Mouse (Mus musculus) C2C12 (cell line): ENCODE results near the gene Snx17. TPM values are rescaled to one million over a fixed set of nuclear protein-coding genes. Genes with fewer than 3 reads are reported as not detected.

Experiments
- H3K27me3 ChIP-seq: one replicate; pipeline ENCODE4 v1.6.1; 2011; ENCODE audit not compliant: control insufficient read depth, insufficient read depth, insufficient read length
- H3K36me3 ChIP-seq: one replicate; pipeline ENCODE4 v1.6.1; 2011; ENCODE audit not compliant: control insufficient read depth, insufficient read depth
- H3K4me3 ChIP-seq: one replicate; pipeline ENCODE4 v1.5.1; 2011; ENCODE audit warnings: mild to moderate bottlenecking, control low read depth; ENCODE audit not compliant: poor library complexity, insufficient read depth, severe bottlenecking
- H3K79me2 ChIP-seq: one replicate; pipeline ENCODE4 v1.6.1; 2011; ENCODE audit not compliant: control insufficient read depth, insufficient read depth
- H3K79me3 ChIP-seq: one replicate; pipeline ENCODE4 v1.6.1; 2011; ENCODE audit warnings: low read depth, control low read depth
- H3ac ChIP-seq: one replicate; pipeline ENCODE3; 2011; ENCODE audit warnings: low read depth; ENCODE audit not compliant: control insufficient read depth, insufficient read length
- CEBPB ChIP-seq: IDR thresholded peaks from one replicate; pipeline ENCODE4 v1.6.1; 2011; ENCODE audit warnings: low read depth, mild to moderate bottlenecking, control low read depth, moderate library complexity
- CTCF ChIP-seq: IDR thresholded peaks from one replicate; pipeline ENCODE4 v1.5.1; 2011; ENCODE audit not compliant: control insufficient read depth, insufficient read depth, insufficient read length
- FOSL1 ChIP-seq: IDR thresholded peaks from one replicate; pipeline ENCODE4 v1.8.0; 2011; ENCODE audit warnings: mild to moderate bottlenecking, low read length; ENCODE audit not compliant: poor library complexity, insufficient read depth, severe bottlenecking
- MAX ChIP-seq: IDR thresholded peaks from one replicate; pipeline ENCODE4 v1.6.1; 2011; ENCODE audit warnings: mild to moderate bottlenecking, control low read depth
- MYOD1 ChIP-seq: IDR thresholded peaks from one replicate; pipeline ENCODE4 v1.6.1; 2011; ENCODE audit warnings: low read depth; ENCODE audit not compliant: control insufficient read depth, insufficient read length
- MYOG ChIP-seq: IDR thresholded peaks from one replicate; pipeline ENCODE4 v1.6.1; 2011; ENCODE audit not compliant: control insufficient read depth, insufficient read length; ENCODE audit errors: extremely low read depth
- USF1 ChIP-seq: IDR thresholded peaks from one replicate; pipeline ENCODE4 v1.6.1; 2011; ENCODE audit warnings: low read depth, mild to moderate bottlenecking, control low read depth, moderate library complexity
- polyA plus RNA-seq: library from polyadenylated mRNA; unstranded; fragments of >200 nt; fragmentation: generic; extraction: Trizol; gene quantifications from one replicate; pipeline ENCODE4 v1.2.1, GENCODE M21; 2012; ENCODE audit warnings: missing spikeins

The Snx17 gene
- polyA plus RNA-seq, 1 experiment: 115 TPM

DNA sequence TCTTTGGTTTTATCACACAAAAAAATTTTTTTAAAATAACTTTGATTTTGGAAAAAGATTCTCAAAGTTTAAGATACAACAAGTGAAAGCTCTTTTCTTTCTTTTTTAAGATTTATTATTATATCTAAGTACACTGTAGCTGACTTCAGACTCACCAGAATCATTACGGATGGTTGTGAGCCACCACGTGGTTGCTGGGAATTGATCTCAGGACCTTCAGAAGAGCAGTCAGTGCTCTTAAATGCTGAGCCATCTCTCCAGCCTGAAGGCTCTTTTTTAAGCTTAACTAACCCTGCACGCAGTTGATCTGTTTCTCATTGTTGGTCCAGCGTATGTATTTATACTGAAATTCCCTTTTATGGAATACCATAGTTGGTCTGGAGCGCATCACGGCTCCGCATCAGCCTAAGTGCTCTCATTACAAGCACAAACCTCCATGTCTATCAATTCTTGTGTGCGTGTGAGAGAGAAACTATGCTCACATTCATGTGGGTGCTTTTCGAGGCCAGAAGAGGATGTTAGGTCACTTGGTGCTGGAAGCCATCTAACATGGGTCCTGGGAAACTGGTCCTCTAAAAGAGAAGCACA is 11.8 kb upstream of the Snx17 start:
- TF ChIP-seq MYOD1: no peak
- no peak for TF ChIP-seq MYOG
- no peak for TF ChIP-seq FOSL1
- Histone ChIP-seq H3K36me3 (peaks cover 7% of the 10 kb centered on the region), H3K79me3 (peaks cover 42% of the 10 kb centered on the region), H3K79me2 (peaks cover 50% of the 10 kb centered on the region), H3ac (no peak overlapping the region), H3K27me3 (no peaks in the 10 kb centered on the region), H3K4me3 (no peak overlapping the region)

DNA sequence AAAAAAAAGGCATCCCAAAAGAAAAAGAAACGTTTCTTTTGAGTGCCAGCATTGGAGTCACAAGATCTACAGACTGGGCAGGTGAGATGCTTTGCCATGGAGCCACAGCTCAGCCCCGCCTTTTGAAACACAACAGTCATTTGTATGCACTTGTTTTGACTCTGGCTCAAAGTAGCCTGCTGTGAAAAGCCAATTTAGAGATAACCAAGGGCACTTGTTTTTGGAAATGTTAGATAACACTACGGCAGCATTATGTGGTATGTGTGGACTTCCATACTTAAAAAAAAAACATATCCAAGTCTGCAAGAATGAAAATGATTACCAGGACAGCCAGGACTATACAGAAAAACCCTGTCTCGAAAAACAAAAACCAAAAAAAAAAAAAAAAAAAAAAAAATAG is 9.3 kb upstream of the Snx17 start:
- H3K27me3 ChIP-seq: no peaks in the 10 kb centered on the region
- H3K4me3 ChIP-seq: no peak overlapping the region
- peaks cover 26% of the 10 kb centered on the region for H3K79me2 ChIP-seq
- TF ChIP-seq FOSL1 (no peak), USF1 (no peak), MYOD1 (no peak), MYOG (no peak), CTCF (no peak), MAX (no peak), CEBPB (no peak)
- peaks cover 18% of the 10 kb centered on the region for H3K79me3 ChIP-seq
- H3K36me3 ChIP-seq: peaks cover 15% of the 10 kb centered on the region
- H3ac ChIP-seq: no peak overlapping the region

DNA sequence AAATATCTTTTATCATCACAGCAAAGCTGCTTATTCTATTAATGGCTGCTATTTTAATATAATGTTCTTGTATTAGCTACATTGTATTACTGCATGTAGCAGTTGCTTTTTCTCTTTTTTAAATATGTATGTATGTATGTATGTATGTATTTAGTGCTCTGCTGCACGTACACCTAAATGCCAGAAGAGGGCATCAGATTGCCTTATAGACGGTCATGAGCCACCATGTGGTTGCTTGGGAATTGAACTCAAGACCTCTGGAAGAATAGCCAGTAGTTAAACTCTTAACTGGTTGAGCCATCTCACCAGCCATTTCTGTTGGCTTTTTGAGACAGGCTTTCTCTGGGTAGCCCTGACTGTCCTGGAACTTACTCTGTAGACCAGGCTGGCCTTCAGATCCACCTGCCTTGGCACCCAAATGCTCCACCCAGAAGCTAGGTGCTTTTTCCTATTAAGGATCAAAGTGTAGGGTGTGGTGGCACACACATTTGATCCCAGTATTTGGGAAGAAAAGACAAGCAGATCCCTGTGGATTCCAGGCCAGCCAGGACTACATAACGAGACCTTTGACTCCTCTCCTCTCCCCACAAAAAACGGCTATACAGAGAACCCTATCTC is 4.7 kb upstream of the Snx17 start:
- H3K79me2 ChIP-seq: peaks cover 20% of the 10 kb centered on the region
- H3K79me3 ChIP-seq: peaks cover 7% of the 10 kb centered on the region
- H3ac ChIP-seq: no peak overlapping the region
- TF ChIP-seq MYOG (no peak), MYOD1 (no peak), CTCF (no peak), FOSL1 (no peak), USF1 (no peak), CEBPB (no peak), MAX (no peak)
- no peaks in the 10 kb centered on the region for H3K27me3 ChIP-seq
- peaks cover 39% of the 10 kb centered on the region for H3K36me3 ChIP-seq
- H3K4me3 ChIP-seq: no peak overlapping the region

DNA sequence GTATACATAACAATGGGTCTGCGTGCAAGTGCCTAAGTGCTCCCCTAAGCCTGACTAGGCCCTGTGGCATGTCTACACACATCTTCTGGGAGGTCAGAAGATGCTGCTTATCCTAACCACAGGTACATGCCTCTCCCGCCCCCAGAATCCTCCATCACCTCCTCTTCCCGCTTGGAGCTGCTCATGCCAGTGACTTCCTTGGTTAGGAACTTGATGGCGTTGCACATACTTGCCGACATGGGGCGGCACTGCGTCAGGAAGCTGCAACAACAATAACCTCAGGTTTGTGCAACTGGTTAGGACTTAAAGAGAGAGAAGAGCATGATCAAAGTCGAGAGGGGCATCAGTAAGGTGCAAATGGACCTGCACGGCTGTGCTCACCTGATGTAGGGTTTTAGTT is 2.8 kb upstream of the Snx17 start:
- no peak for TF ChIP-seq CEBPB
- no peak for TF ChIP-seq FOSL1
- no peak for TF ChIP-seq MYOG
- peaks cover 51% of the 10 kb centered on the region for H3K36me3 ChIP-seq
- H3K79me2 ChIP-seq: peaks cover 39% of the 10 kb centered on the region
- H3K79me3 ChIP-seq: peaks cover 19% of the 10 kb centered on the region
- H3K27me3 ChIP-seq: no peaks in the 10 kb centered on the region
- no peak overlapping the region for H3ac ChIP-seq
- H3K4me3 ChIP-seq: no peak overlapping the region

DNA sequence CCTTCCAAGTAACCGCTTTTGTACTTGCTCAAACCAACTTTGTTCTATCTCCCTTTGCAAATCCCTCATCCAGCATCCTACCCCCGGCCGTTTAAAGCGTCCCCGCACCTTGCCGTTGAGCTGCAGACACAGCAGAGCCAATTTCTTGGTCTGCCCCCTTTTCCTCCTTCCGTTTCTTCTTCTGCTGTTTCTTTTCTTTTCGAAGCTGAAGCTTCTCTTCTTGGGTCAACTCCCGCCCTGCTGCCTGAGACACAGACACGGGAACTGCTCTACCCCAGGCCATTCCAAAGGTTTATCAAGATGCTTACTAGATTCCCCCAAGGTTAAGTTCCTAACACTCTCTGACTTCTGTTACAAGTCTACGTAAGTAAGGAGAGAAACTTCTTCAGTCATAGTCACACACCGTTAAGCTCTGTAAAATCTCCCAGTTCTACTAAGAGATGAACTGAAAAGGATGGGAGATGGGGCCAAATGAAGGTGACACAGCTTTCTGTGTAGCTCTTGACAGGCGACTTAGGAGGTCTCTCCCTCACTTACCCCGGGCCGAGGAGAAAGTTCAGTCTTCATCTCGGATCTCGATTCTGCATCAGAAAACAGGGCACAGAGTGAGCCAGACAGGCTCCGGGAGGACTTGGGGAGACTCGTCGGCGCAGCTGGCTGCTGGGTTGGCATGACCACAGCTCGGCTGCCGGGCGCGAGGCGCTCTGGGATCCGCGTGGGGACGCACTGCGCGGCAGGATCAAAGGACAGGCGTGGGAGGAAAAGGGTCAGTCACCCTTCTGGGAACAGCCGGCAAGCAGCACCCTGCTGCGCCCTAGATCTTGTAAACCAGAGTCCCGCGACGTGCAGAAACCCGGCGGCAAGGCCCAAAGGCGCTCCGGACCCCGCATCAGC is 735 bp upstream of the Snx17 start:
- Histone ChIP-seq H3K79me2 (peaks cover 40% of the 10 kb centered on the region), H3K36me3 (peaks cover 64% of the 10 kb centered on the region), H3K79me3 (peaks cover 19% of the 10 kb centered on the region), H3K4me3 (peak overlapping the region; percentile 90), H3ac (peak overlapping the region; percentile 77), H3K27me3 (no peaks in the 10 kb centered on the region)
- TF ChIP-seq MYOD1 (peak; percentile 9), MYOG (no peak), CTCF (no peak), USF1 (no peak)
